Mouse (Mus musculus) ES-E14 (cell line): ENCODE measurements around the gene Svop.

Source experiments
- CHD2 ChIP-seq: IDR thresholded peaks from 2 replicates; pipeline ENCODE4 v1.6.1; 2014; ENCODE audit warnings: mild to moderate bottlenecking, low read depth, low read length, inconsistent platforms
- ZNF384 ChIP-seq: IDR thresholded peaks from 2 replicates; pipeline ENCODE4 v1.6.1; 2012; ENCODE audit warnings: low read depth, low read length, inconsistent platforms

- TF ChIP-seq ZNF384 (no peak), CHD2 (no peak)
Observed at GRCm38 (mm10) chr5:113996458-113996857, 94.9 kb downstream of the Svop start.
